Mouse (Mus musculus) intestine, postnatal 0 days (tissue): Measurements from ENCODE around the gene Dtnbp1. TPM values are rescaled to one million over a fixed set of nuclear protein-coding genes. Genes with fewer than 3 reads are reported as not detected.
A peak's percentile ranks its signal among the peaks of the same experiment; 100 is the strongest.

ENCODE experiments used
- ATAC-seq: fragments of 200-750 bp; cut with Nextera tagmentation; 2 replicates; pipeline ENCODE4 v1.8.0; 2017; ENCODE audit warnings: mild to moderate bottlenecking, moderate TSS enrichment, moderate library complexity
- H3K27ac ChIP-seq: fragments of 300-500 bp; sonication (generic); 2 replicates; pipeline ENCODE4 v1.5.1; 2014; ENCODE audit warnings: mild to moderate bottlenecking, low read depth, low read length, moderate library complexity
- H3K27me3 ChIP-seq: fragments of 300-500 bp; sonication (generic); replicated peaks from 2 replicates; pipeline ENCODE4 v1.6.1; 2014; ENCODE audit warnings: low read length, mixed read lengths; ENCODE audit not compliant: control insufficient read depth, insufficient read depth
- H3K36me3 ChIP-seq: fragments of 300-500 bp; sonication (generic); 2 replicates; pipeline ENCODE4 v1.6.1; 2014; ENCODE audit warnings: mild to moderate bottlenecking, moderate library complexity; ENCODE audit not compliant: control insufficient read depth, insufficient read depth
- H3K4me1 ChIP-seq: fragments of 300-500 bp; sonication (generic); replicated peaks from 2 replicates; pipeline ENCODE4 v1.6.1; 2014; ENCODE audit warnings: antibody characterized with exemption, low read length, mixed read lengths; ENCODE audit not compliant: control insufficient read depth, insufficient read depth
- H3K4me2 ChIP-seq: fragments of 300-500 bp; sonication (generic); replicated peaks from 2 replicates; pipeline ENCODE4 v1.6.1; 2014; ENCODE audit warnings: low read depth, mild to moderate bottlenecking, moderate library complexity
- H3K4me3 ChIP-seq: fragments of 300-500 bp; sonication (generic); 2 replicates; pipeline ENCODE4 v1.5.1; 2014; ENCODE audit warnings: low read depth, low read length
- H3K9ac ChIP-seq: fragments of 300-500 bp; sonication (generic); 2 replicates; pipeline ENCODE4 v1.6.1; 2014; ENCODE audit warnings: mild to moderate bottlenecking, low read depth, low read length
- H3K9me3 ChIP-seq: fragments of 300-500 bp; sonication (generic); 2 replicates; pipeline ENCODE4 v1.6.1; 2016; ENCODE audit warnings: mixed run types; ENCODE audit not compliant: control insufficient read depth
- CTCF ChIP-seq: sonication (generic); IDR thresholded peaks from 2 replicates; pipeline ENCODE4 v1.5.1; 2016; ENCODE audit warnings: low read depth, mild to moderate bottlenecking, control low read depth, antibody characterized with exemption, moderate library complexity
- WGBS: fragments of 180-500 bp; shearing (Covaris S2); extraction: QIAGEN DNeasy Blood & Tissue Kit; methylation state at CpG from one replicate; pipeline ENCODE4 v1.1.7; 2014; 5-methylcytosine and 5-hydroxymethylcytosine counted together
- polyA plus RNA-seq: library from polyadenylated mRNA; unstranded; fragments of >200 nt; fragmentation: Nextera tagmentation; extraction: Ambion mirVana; gene quantifications from 2 replicates; pipeline ENCODE4 v1.2.1, GENCODE M21; 2015

The Dtnbp1 gene
- polyA plus RNA-seq, 1 experiment from 2014 or later: 65.2 TPM

- WGBS: 67% methylated on average over 8 of the region's 8 CpGs
- H3K27ac ChIP-seq: no peak overlapping the region
- no peaks in the 10 kb centered on the region for H3K9me3 ChIP-seq
- no peak overlapping the region for H3K4me2 ChIP-seq
- no peak for ATAC-seq
- H3K9ac ChIP-seq: no peak overlapping the region
- TF ChIP-seq CTCF: no peak
- H3K36me3 ChIP-seq: peaks cover 4% of the 10 kb centered on the region; the same call in 1 of the 2 replicates
- no peaks in the 10 kb centered on the region for H3K4me1 ChIP-seq
- no peak overlapping the region for H3K4me3 ChIP-seq
- no peaks in the 10 kb centered on the region for H3K27me3 ChIP-seq
Observed at GRCm38 (mm10) chr13:44946880-44947635, 54.9 kb downstream of the Dtnbp1 start.

DNA sequence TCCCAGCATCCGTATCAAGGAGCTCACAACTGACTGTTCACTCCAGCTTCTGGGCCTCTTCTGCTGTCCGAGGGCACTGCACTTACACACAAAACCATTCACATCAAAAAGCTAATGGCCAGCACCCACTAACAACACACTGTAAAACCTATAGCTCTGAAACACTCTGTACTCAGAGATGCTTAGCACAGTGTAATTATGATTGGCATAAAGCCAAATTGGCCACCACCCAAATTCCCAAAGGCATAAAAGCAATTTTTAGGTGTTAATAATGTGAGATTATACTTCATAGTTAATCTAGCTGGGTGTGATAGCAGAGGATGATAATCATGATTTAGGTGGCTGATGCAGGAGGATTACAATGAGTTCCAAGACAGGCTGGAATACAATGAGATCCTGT is 58.3 kb downstream of the Dtnbp1 start:
- Histone ChIP-seq H3K9me3 (no peaks in the 10 kb centered on the region), H3K9ac (no peak overlapping the region), H3K27ac (no peak overlapping the region), H3K36me3 (peaks cover 4% of the 10 kb centered on the region; the same call in 1 of the 2 replicates), H3K4me1 (0 out of 2 replicates have a peak, but pooled peaks cover 5% of the 10 kb centered on the region), H3K4me3 (no peak overlapping the region), H3K4me2 (no peak overlapping the region), H3K27me3 (no peaks in the 10 kb centered on the region)
- WGBS: 62% methylated on average over 2 of the region's 2 CpGs
- ATAC-seq: no peak
- TF ChIP-seq CTCF: no peak

DNA sequence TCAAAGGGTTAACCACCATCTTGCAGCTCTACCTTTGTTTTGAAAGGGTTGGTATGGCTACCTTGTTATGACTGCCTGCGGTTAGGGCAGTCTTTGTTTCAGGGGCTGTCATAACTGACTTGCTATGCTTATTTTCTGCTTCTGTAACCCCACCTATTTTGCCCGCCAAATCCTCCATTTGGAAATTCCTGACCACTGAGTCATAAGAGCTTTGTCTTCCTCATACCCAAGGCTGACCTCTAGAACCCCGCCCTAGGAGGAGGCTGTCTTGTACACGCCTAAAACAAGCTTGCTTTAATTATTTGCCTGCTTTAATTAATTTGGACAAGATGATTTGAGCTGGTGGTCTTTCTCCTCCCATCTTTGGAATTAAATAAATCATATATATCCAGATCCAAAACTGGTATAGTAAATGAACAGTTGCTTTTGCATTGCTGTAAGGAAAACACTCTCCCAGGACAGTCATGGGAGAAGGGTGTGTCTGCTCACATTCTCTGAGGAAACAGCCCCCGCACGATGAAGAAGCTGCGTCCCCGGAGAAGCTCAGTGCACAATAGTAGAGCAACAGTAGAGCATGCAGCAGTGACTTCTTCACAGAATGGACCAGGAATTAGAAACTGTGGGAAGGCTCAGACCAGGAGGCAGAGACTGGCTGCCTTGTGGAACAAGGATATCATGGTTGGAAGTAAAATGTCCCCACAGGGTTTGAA is 62.5 kb downstream of the Dtnbp1 start:
- Histone ChIP-seq H3K4me2 (no peak overlapping the region), H3K27ac (no peak overlapping the region), H3K9me3 (no peaks in the 10 kb centered on the region), H3K4me1 (0 out of 2 replicates have a peak, but pooled peaks cover 5% of the 10 kb centered on the region), H3K9ac (no peak overlapping the region), H3K27me3 (no peaks in the 10 kb centered on the region), H3K4me3 (no peak overlapping the region), H3K36me3 (peaks cover 4% of the 10 kb centered on the region; the same call in 1 of the 2 replicates)
- WGBS: 50% methylated on average over 8 of the region's 8 CpGs
- no peak for ATAC-seq
- TF ChIP-seq CTCF: no peak

- Histone ChIP-seq H3K9me3 (no peaks in the 10 kb centered on the region), H3K9ac (no peak overlapping the region), H3K36me3 (peaks cover 4% of the 10 kb centered on the region; the same call in 1 of the 2 replicates), H3K4me1 (0 out of 2 replicates have a peak, but pooled peaks cover 5% of the 10 kb centered on the region), H3K27me3 (no peaks in the 10 kb centered on the region), H3K4me3 (no peak overlapping the region), H3K4me2 (no peak overlapping the region), H3K27ac (no peak overlapping the region)
- no peak for TF ChIP-seq CTCF
- ATAC-seq: peak; percentile 59
- 53% methylated on average over 3 of the region's 3 CpGs for WGBS
Observed at GRCm38 (mm10) chr13:44937681-44938080, 64.3 kb downstream of the Dtnbp1 start.

DNA sequence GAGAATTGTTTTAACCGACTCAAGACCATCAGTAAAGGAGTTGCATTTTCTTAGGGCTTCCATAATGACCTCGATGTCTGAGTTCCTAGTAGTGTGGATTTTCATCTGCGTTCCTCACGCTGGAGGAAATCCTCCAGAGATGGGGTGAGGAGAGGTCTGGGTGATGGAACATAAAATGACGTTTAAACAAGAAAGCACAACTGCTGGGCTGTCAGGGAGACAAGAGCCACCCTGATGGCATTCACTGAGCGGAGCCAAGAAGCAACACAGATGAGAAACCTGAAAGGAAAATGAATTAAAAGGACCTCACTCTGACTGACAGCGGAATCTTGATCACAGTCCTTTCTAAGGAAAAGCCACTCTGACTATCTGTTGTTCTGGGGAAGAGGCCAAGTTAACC is 68.4 kb downstream of the Dtnbp1 start:
- Histone ChIP-seq H3K4me1 (no peaks in the 10 kb centered on the region), H3K27ac (no peak overlapping the region), H3K4me2 (no peak overlapping the region), H3K9me3 (no peaks in the 10 kb centered on the region), H3K36me3 (peaks cover 9% of the 10 kb centered on the region; the same call in 1 of the 2 replicates), H3K4me3 (no peak overlapping the region), H3K27me3 (no peaks in the 10 kb centered on the region), H3K9ac (no peak overlapping the region)
- no peak for ATAC-seq
- WGBS: 73% methylated on average over 7 of the region's 7 CpGs
- no peak for TF ChIP-seq CTCF
